Mouse (Mus musculus): ENCODE data around the gene Gatad2a. TPM values are rescaled to one million over a fixed set of nuclear protein-coding genes. Genes with fewer than 3 reads are reported as not detected.

Gene Gatad2a
- polyA plus RNA-seq, 1 experiment from 2014 or later = 48.7 TPM

- Histone ChIP-seq H3K9me3 (replicated peaks) (no peaks in the 10 kb centered on the region), H3K36me3 (peaks cover 46% of the 10 kb centered on the region), H3K27me3 (ENCODE audit: low read depth, poor library complexity, severe bottlenecking) (peaks cover 14% of the 10 kb centered on the region; the same call in 1 of the 2 replicates), H3K4me3 (no peak overlapping the region), H3K27ac (replicated peaks) (no peak overlapping the region), H3K4me1 (peaks cover 3% of the 10 kb centered on the region; the same call in 1 of the 2 replicates)
- WGBS = 81% methylated on average over 6 of the region's 6 CpGs
- no peak for DNase-seq (ENCODE audit: low spot score)
Measured at GRCm38 (mm10) chr8:69870907-69871306, 125.3 kb downstream of the Gatad2a start.

GRCm38 (mm10) chr8:69870003-69870765 is 126.0 kb downstream of the Gatad2a start:
- peaks cover 3% of the 10 kb centered on the region; the same call in 1 of the 2 replicates for H3K4me1 ChIP-seq
- WGBS = 86% methylated on average over 11 of the region's 11 CpGs
- peaks cover 53% of the 10 kb centered on the region for H3K36me3 ChIP-seq
- no peak overlapping the region for H3K4me3 ChIP-seq
- no peak overlapping the region for H3K27ac ChIP-seq (replicated peaks)
- H3K9me3 ChIP-seq (replicated peaks) = no peaks in the 10 kb centered on the region
- no peak for DNase-seq (ENCODE audit: low spot score)
- 0 out of 2 replicates have a peak, but pooled peaks cover 7% of the 10 kb centered on the region for H3K27me3 ChIP-seq (ENCODE audit: low read depth, poor library complexity, severe bottlenecking)

DNA sequence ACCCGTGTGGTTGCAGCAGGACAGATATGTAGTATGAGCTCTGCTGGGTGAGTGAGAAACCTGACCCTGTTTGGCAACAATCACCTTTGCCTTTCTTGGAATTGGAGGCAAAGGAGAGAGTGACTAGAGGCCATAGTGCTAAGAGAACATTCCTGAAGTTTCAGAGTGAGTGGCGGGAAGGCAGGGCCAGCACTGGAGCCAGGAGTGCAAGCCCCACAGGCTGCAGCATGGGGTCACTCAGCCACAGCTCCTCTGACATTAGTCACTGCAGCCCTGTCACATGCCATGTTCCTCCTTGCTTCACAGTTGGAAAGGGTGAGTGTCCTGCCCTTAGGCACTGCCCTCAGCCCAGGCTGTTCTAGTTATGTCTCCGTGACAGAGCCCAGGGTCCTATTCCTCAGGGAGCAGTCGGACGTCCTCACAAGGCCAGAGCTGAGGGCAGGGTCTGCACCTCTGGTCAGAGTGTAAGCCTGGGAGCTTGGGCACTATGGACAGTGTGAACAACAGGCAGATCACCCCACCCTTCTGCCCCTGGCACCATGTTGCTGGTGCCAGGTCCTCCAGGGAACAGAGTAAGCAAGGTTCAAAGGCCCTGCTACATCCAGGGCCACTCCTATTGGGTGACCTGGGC is 128.4 kb downstream of the Gatad2a start:
- Histone ChIP-seq H3K4me1 (no peaks in the 10 kb centered on the region), H3K27ac (replicated peaks) (no peak overlapping the region), H3K27me3 (ENCODE audit: low read depth, poor library complexity, severe bottlenecking) (no peaks in the 10 kb centered on the region), H3K9me3 (replicated peaks) (no peaks in the 10 kb centered on the region), H3K36me3 (peaks cover 67% of the 10 kb centered on the region), H3K4me3 (no peak overlapping the region)
- 76% methylated on average over 5 of the region's 5 CpGs for WGBS
- no peak for DNase-seq (ENCODE audit: low spot score)

DNA sequence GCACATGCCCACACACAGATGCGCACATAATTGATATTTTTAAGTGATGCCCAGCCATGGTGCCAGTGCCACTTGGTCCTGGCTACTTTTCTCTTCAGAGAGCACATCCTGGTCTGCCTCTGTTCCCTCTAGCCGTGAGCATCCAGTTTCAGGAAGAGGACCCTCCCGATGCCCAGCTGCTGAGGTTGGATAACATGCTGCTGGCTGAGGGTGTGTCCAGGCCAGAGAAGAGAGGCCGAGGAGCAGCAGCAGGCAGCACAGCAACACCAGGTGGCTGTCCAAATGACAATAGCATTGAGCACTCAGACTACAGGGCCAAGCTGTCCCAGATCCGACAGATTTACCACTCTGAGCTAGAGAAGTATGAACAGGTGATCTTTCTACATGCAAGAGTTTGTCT is 132.0 kb downstream of the Gatad2a start:
- WGBS = 88% methylated on average over 5 of the region's 5 CpGs
- no peaks in the 10 kb centered on the region for H3K4me1 ChIP-seq
- no peak overlapping the region for H3K4me3 ChIP-seq
- H3K27me3 ChIP-seq (ENCODE audit: low read depth, poor library complexity, severe bottlenecking) = no peaks in the 10 kb centered on the region
- no peak for DNase-seq (ENCODE audit: low spot score)
- H3K27ac ChIP-seq (replicated peaks) = no peak overlapping the region
- peaks cover 66% of the 10 kb centered on the region for H3K36me3 ChIP-seq
- no peaks in the 10 kb centered on the region for H3K9me3 ChIP-seq (replicated peaks)

DNA sequence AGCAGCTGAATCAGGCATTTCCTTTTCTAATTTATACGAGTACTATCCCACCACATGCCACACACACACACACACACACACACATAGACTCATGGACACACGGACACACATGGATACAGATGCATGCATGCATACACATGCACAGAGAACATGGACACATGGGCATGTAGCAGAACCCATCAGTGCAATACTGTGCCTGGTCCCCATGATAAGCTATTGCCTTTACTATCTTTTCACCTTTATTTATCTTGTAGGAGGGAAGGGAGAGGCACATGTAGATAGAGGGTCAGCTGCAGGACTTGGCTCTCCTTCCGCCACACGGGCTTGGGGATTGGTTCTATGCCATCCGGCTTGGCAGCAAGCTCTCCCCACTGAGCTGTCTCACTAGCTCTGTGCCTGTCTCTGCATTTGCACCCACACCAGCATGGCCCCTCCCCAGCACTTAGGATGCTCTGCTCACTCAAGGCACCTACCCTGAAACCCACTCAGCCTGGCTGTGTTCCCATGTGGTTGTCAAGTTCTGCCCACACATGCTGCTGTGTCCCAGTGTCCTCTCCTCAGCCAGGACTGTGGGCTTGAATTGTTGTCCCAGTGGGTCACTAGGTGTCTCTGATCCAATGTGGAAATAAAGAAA is 132.7 kb downstream of the Gatad2a start:
- Histone ChIP-seq H3K27me3 (ENCODE audit: low read depth, poor library complexity, severe bottlenecking) (no peaks in the 10 kb centered on the region), H3K27ac (replicated peaks) (no peak overlapping the region), H3K4me3 (no peak overlapping the region), H3K4me1 (no peaks in the 10 kb centered on the region), H3K9me3 (replicated peaks) (no peaks in the 10 kb centered on the region), H3K36me3 (peaks cover 73% of the 10 kb centered on the region)
- no peak for DNase-seq (ENCODE audit: low spot score)
- WGBS = 89% methylated on average over 5 of the region's 5 CpGs

DNA sequence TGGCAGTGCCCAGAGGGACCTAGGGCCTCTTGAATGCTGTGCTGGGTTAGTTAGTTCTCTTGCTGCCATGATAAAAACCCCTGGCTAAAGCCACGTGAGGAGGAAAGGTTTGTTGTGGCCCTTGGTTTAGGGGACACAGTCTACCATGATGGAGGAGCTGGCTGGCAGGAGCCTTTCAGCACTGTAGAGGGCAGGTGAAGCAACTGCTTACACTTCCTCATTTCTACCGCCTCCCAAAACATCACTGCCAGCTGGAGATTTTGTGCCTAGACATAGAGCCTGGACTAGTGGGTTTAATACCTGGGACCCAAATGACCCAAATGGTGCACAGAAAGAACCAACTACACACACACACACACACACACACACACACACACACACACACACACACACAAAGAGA is 134.9 kb downstream of the Gatad2a start:
- Histone ChIP-seq H3K27me3 (ENCODE audit: low read depth, poor library complexity, severe bottlenecking) (no peaks in the 10 kb centered on the region), H3K4me3 (no peak overlapping the region), H3K36me3 (peaks cover 68% of the 10 kb centered on the region), H3K9me3 (replicated peaks) (no peaks in the 10 kb centered on the region), H3K27ac (replicated peaks) (no peak overlapping the region), H3K4me1 (no peaks in the 10 kb centered on the region)
- WGBS = 74% methylated on average over 2 of the region's 2 CpGs
- DNase-seq (ENCODE audit: low spot score) = no peak

GRCm38 (mm10) chr8:69860807-69861206 is 135.4 kb downstream of the Gatad2a start:
- Histone ChIP-seq H3K9me3 (replicated peaks) (no peaks in the 10 kb centered on the region), H3K36me3 (peaks cover 63% of the 10 kb centered on the region), H3K4me3 (no peak overlapping the region), H3K27me3 (ENCODE audit: low read depth, poor library complexity, severe bottlenecking) (no peaks in the 10 kb centered on the region), H3K27ac (replicated peaks) (no peak overlapping the region), H3K4me1 (no peaks in the 10 kb centered on the region)
- DNase-seq (ENCODE audit: low spot score) = no peak
- 56% methylated on average over 4 of the region's 4 CpGs for WGBS

Other genes starting within 250 kb of the Gatad2a start
- 6.1 and 6.9 TPM in 2 replicates for gene Zfp963, start 246.4 kb downstream of the Gatad2a start, polyA plus RNA-seq (2016; fragmentation: Nextera tagmentation; extraction: Ambion mirVana)
- 0.43 TPM in 1 of 2 replicates, not detected in the other for gene Gm20422, start 221.5 kb downstream of the Gatad2a start, polyA plus RNA-seq (2016; fragmentation: Nextera tagmentation; extraction: Ambion mirVana)
- 57.1 and 58.1 TPM in 2 replicates for gene Atp13a1, start 205.2 kb downstream of the Gatad2a start, polyA plus RNA-seq (2016; fragmentation: Nextera tagmentation; extraction: Ambion mirVana)
- gene Zfp866, start 205.2 kb downstream of the Gatad2a start, polyA plus RNA-seq (2016; fragmentation: Nextera tagmentation; extraction: Ambion mirVana) = 35.2 and 37.2 TPM in 2 replicates
- 7.7 and 9.7 TPM in 2 replicates for gene Gmip, start 187.7 kb downstream of the Gatad2a start, polyA plus RNA-seq (2016; fragmentation: Nextera tagmentation; extraction: Ambion mirVana)
- 0.65 and 0.68 TPM in 2 replicates for gene Lpar2, start 174.0 kb downstream of the Gatad2a start, polyA plus RNA-seq (2016; fragmentation: Nextera tagmentation; extraction: Ambion mirVana)
- gene Pbx4, start 163.9 kb downstream of the Gatad2a start, polyA plus RNA-seq (2016; fragmentation: Nextera tagmentation; extraction: Ambion mirVana) = 42.9 and 46.0 TPM in 2 replicates
- 0.47 TPM in 2 replicates for gene Cilp2, start 108.7 kb downstream of the Gatad2a start, polyA plus RNA-seq (2016; fragmentation: Nextera tagmentation; extraction: Ambion mirVana)
- 5.2 and 5.4 TPM in 2 replicates for gene Tssk6, start 94.2 kb downstream of the Gatad2a start, polyA plus RNA-seq (2016; fragmentation: Nextera tagmentation; extraction: Ambion mirVana)
- 173 and 174 TPM in 2 replicates for gene Ndufa13, start 93.8 kb downstream of the Gatad2a start, polyA plus RNA-seq (2016; fragmentation: Nextera tagmentation; extraction: Ambion mirVana)
- 4.2 and 5.9 TPM in 2 replicates for gene Yjefn3, start 93.7 kb downstream of the Gatad2a start, polyA plus RNA-seq (2016; fragmentation: Nextera tagmentation; extraction: Ambion mirVana)
- gene Mau2, start 46.4 kb upstream of the Gatad2a start, polyA plus RNA-seq (2016; fragmentation: Nextera tagmentation; extraction: Ambion mirVana) = 57.2 and 67.4 TPM in 2 replicates
- 51.9 and 57.7 TPM in 2 replicates for gene Sugp1, start 46.4 kb upstream of the Gatad2a start, polyA plus RNA-seq (2016; fragmentation: Nextera tagmentation; extraction: Ambion mirVana)
- 0.69 and 1.1 TPM in 2 replicates for gene Tm6sf2, start 76.5 kb upstream of the Gatad2a start, polyA plus RNA-seq (2016; fragmentation: Nextera tagmentation; extraction: Ambion mirVana)
- 0.06 and 0.22 TPM in 2 replicates for gene Hapln4, start 87.1 kb upstream of the Gatad2a start, polyA plus RNA-seq (2016; fragmentation: Nextera tagmentation; extraction: Ambion mirVana)
- gene Ncan, start 124.5 kb upstream of the Gatad2a start, polyA plus RNA-seq (2016; fragmentation: Nextera tagmentation; extraction: Ambion mirVana) = 14.4 and 44.7 TPM in 2 replicates
- gene Nr2c2ap, start 134.9 kb upstream of the Gatad2a start, polyA plus RNA-seq (2016; fragmentation: Nextera tagmentation; extraction: Ambion mirVana) = 28.4 and 30.7 TPM in 2 replicates
- gene Rfxank, start 142.8 kb upstream of the Gatad2a start, polyA plus RNA-seq (2016; fragmentation: Nextera tagmentation; extraction: Ambion mirVana) = 16.1 and 18.1 TPM in 2 replicates
- gene Borcs8, start 143.1 kb upstream of the Gatad2a start, polyA plus RNA-seq (2016; fragmentation: Nextera tagmentation; extraction: Ambion mirVana) = 38.2 and 41.3 TPM in 2 replicates
- gene Mef2b, start 143.3 kb upstream of the Gatad2a start, polyA plus RNA-seq (2016; fragmentation: Nextera tagmentation; extraction: Ambion mirVana) = 0.46 and 0.86 TPM in 2 replicates
- gene Tmem161a, start 176.0 kb upstream of the Gatad2a start, polyA plus RNA-seq (2016; fragmentation: Nextera tagmentation; extraction: Ambion mirVana) = 66.1 and 73.4 TPM in 2 replicates
- gene Slc25a42, start 215.9 kb upstream of the Gatad2a start, polyA plus RNA-seq (2016; fragmentation: Nextera tagmentation; extraction: Ambion mirVana) = 2.2 and 2.7 TPM in 2 replicates
- gene Sugp2, start 237.8 kb upstream of the Gatad2a start, polyA plus RNA-seq (2016; fragmentation: Nextera tagmentation; extraction: Ambion mirVana) = 57.6 and 62.4 TPM in 2 replicates
- 35.7 and 38.8 TPM in 2 replicates for gene Armc6, start 238.1 kb upstream of the Gatad2a start, polyA plus RNA-seq (2016; fragmentation: Nextera tagmentation; extraction: Ambion mirVana)

All from midbrain, embryonic 10.5 days (tissue).